Mouse (Mus musculus): ENCODE results near the gene Slc38a1.

Slc38a1 gene

GRCm38 (mm10) chr15:96560576-96561298 is 82.0 kb downstream of the Slc38a1 start:
- DNase-seq (ENCODE audit: low spot score in 2 of 2), result no peak

- peak in 1 of 2 experiments; percentile 32 for DNase-seq (ENCODE audit: low spot score in 2 of 2)
Measured at GRCm38 (mm10) chr15:96551569-96552380, 90.9 kb downstream of the Slc38a1 start.

GRCm38 (mm10) chr15:96551107-96551506 is 91.6 kb downstream of the Slc38a1 start:
- DNase-seq (ENCODE audit: low spot score in 2 of 2), result no peak

GRCm38 (mm10) chr15:96548363-96548762 is 94.3 kb downstream of the Slc38a1 start:
- DNase-seq (ENCODE audit: low spot score in 2 of 2), result no peak

GRCm38 (mm10) chr15:96547256-96548195 is 95.2 kb downstream of the Slc38a1 start:
- DNase-seq (ENCODE audit: low spot score in 2 of 2), result peak; percentile 49 to 63

DNA sequence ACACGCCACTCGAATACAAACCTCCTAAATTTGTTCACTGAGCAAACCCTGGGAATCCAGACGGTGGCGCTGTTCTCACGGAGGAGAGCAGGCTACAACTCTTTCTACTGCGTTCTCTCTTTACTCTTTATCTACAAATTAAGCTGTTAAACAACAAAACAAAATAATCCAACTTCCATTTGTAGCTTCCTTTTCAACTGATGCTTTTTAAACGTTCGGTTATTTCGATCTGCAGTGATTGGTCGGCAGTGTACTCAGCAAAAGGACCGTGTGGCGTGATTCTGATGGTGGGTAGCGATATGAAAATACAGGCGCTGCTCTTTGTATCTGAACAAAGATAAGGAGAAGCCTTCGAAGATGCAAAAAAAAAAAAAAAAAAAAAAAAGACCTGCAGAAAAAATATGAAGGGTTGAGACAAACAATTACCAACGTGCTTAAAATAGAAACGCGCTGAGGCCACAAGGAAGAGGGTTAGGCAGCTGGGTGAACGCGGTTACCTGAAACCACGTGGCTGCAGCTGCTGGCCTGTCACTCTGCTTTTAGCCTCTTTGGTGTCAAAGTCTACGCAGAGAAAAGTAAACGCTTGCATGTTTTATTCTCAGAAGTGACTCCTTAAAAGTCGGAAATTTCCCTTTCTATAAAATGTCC is 99.4 kb downstream of the Slc38a1 start:
- DNase-seq (ENCODE audit: low spot score in 2 of 2), result peak in 1 of 2 experiments; percentile 37

GRCm38 (mm10) chr15:96542135-96542534 is 100.6 kb downstream of the Slc38a1 start:
- DNase-seq (ENCODE audit: low spot score in 2 of 2), result no peak

DNA sequence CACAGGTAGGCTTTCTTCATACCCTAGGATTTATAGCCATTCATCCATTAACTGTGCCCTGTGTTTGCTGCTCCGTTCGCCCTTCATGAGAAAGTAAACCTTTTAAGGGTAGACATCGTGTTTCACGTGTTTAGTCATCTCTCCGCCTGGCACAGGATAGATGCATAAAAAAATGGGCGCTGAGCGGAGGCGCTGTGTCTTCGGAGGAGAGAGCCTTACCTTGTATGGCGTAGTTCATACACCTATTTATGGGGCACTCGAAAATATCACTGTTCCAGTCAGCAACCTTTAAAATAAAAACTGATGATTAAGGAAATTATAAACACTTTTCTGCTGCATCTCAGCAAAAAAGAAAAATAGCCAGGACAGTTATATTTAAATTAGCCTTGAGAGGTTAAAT is 105.4 kb downstream of the Slc38a1 start:
- DNase-seq (ENCODE audit: low spot score in 2 of 2), result no peak

DNA sequence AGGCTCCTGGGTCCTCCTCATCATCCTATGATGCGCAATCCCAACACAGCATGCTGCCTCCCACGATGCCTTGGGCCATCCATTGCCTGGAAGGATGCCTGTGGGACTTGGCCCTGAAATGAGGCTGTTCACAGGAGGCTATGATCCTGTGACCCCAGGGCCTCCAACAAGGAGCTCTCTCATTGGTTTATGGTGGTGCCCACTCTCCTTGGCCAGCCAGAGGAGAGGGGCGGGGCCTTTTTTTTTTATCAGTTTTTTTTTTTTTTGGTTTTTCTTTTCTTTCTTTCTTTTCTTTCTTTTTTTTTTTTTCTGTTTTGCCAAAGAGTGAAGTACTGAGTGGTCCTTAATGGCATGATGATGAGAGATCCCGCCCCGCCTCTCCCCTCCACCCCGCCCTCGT is 106.3 kb downstream of the Slc38a1 start:
- DNase-seq (ENCODE audit: low spot score in 2 of 2), result no peak

GRCm38 (mm10) chr15:96527686-96528085 is 115.0 kb downstream of the Slc38a1 start:
- no peak for DNase-seq (ENCODE audit: low spot score in 2 of 2)

GRCm38 (mm10) chr15:96524239-96524738 is 118.4 kb downstream of the Slc38a1 start:
- DNase-seq (ENCODE audit: low spot score in 2 of 2), result no peak

Measured in frontal cortex, postnatal 10 days (tissue).